Mouse (Mus musculus): ENCODE results near the gene Stpg2.

DNA sequence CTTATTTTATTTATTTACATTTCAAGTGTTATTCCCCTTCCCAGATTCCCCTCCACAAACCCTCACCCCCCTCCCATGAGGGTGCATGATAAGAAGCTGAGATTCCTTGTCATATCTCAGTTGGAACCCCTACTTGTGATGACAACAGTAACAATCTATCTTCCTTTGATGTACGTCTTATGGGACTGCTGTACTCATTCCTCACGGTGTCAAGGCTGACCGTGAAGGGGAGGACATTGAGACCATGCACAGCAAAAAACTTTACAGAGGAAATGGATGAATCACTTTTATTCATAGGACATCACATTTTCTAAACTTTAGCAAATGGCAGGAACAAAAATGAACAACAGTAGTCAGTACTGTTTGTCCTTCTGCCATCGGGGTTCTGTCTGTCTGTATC is 21.3 kb downstream of the Stpg2 start:
- TF ChIP-seq CTCF (IDR thresholded peaks at IDR 0.05; ENCODE audit: control insufficient read depth, insufficient read depth, low read length) (no peak), POLR2A (IDR thresholded peaks at IDR 0.05; ENCODE audit: borderline replicate concordance, control insufficient read depth, low read depth, low read length) (no peak)

Data from bone marrow, adult 2 months (tissue).